Mouse (Mus musculus): ENCODE measurements around the gene Sufu.

The Sufu gene

GRCm38 (mm10) chr19:46501401-46502068 lies 104.8 kb downstream of the Sufu start, which contains the start of gene Trim8:
TSS of gene Trim8 (plus strand) at chr19:46501702.
- peak; percentile 94 for DNase-seq

GRCm38 (mm10) chr19:46502069-46502455 lies 105.4 kb downstream of the Sufu start:
- peak; percentile 72 for DNase-seq

GRCm38 (mm10) chr19:46502471-46503166 lies 105.9 kb downstream of the Sufu start:
- peak; percentile 84 for DNase-seq

- DNase-seq = peak; percentile 78
Observed at GRCm38 (mm10) chr19:46503351-46504084, 106.8 kb downstream of the Sufu start.

- DNase-seq = no peak
Observed at GRCm38 (mm10) chr19:46504085-46504552, 107.4 kb downstream of the Sufu start.

- DNase-seq = peak; percentile 41
Observed at GRCm38 (mm10) chr19:46504822-46505417, 108.2 kb downstream of the Sufu start.

- DNase-seq = no peak
Observed at GRCm38 (mm10) chr19:46505646-46506371, 109.1 kb downstream of the Sufu start.

- DNase-seq = no peak
Observed at GRCm38 (mm10) chr19:46506372-46506717, 109.6 kb downstream of the Sufu start.

- DNase-seq = peak; percentile 84
Observed at GRCm38 (mm10) chr19:46507181-46507581, 110.5 kb downstream of the Sufu start.

GRCm38 (mm10) chr19:46507806-46508205 lies 111.1 kb downstream of the Sufu start:
- DNase-seq = no peak

- no peak for DNase-seq
Observed at GRCm38 (mm10) chr19:46508738-46509137, 112.0 kb downstream of the Sufu start.

- no peak for DNase-seq
Observed at GRCm38 (mm10) chr19:46509202-46509601, 112.5 kb downstream of the Sufu start.

- DNase-seq = no peak
Observed at GRCm38 (mm10) chr19:46509736-46510135, 113.0 kb downstream of the Sufu start.

GRCm38 (mm10) chr19:46510401-46510800 lies 113.7 kb downstream of the Sufu start:
- DNase-seq = no peak

- peak; percentile 44 for DNase-seq
Observed at GRCm38 (mm10) chr19:46510824-46511223, 114.1 kb downstream of the Sufu start.

GRCm38 (mm10) chr19:46511263-46511662 lies 114.6 kb downstream of the Sufu start:
- no peak for DNase-seq

- DNase-seq = no peak
Observed at GRCm38 (mm10) chr19:46514387-46514786, 117.7 kb downstream of the Sufu start.

GRCm38 (mm10) chr19:46515287-46515821 lies 118.7 kb downstream of the Sufu start:
- DNase-seq = no peak

GRCm38 (mm10) chr19:46516667-46517528 lies 120.2 kb downstream of the Sufu start:
- DNase-seq = no peak

GRCm38 (mm10) chr19:46517529-46518351 lies 121.0 kb downstream of the Sufu start:
- DNase-seq = peak; percentile 75
